Mouse (Mus musculus): ENCODE measurements around the gene Prkce.

DNA sequence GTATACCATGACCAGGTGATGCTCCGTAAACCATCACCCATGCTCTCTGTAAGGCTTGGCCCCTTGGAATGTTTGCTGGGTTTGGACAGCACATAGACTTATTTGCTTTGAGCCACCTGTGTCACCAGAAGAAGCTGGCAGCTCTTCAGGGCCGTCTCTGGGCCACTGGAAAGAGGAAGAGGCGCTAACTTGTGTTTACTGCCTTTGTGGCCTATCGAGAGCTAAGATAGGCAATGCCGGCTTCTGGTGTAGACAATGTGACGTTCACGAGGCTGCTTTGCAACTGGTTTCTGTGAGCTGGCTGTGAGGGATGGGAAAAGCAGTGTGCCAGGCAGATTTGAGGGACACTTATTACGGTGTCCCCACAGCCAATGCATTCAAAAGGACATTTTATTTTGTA, 176.4 kb downstream of the Prkce start:
- TF ChIP-seq POLR2A (IDR thresholded peaks at IDR 0.05; ENCODE audit: low read depth, low read length) (no peak), CTCF (IDR thresholded peaks at IDR 0.05; ENCODE audit: borderline replicate concordance, insufficient read depth, low read length) (no peak)
